Mouse (Mus musculus): ENCODE results near the gene Taar7e. TPM values are rescaled to one million over a fixed set of nuclear protein-coding genes. Genes with fewer than 3 reads are reported as not detected.

Gene Taar7e
- total RNA-seq, 2 experiments from 2014 or later: not detected

Other genes starting within 250 kb of the Taar7e start
- 10 to 100 TPM; 30.5 to 40.2 TPM for gene Slc18b1, start 240.6 kb upstream of the Taar7e start, total RNA-seq (2021)
- 10 to 100 TPM in 1 of 2 experiments, 1 to 10 TPM in 1; 4.2 to 44.2 TPM for gene Vnn3, start 186.2 kb upstream of the Taar7e start, total RNA-seq (2021)
- gene Vnn1, start 142.9 kb upstream of the Taar7e start, total RNA-seq (2021): 10 to 100 TPM; 19.8 to 40.5 TPM
- gene Taar1, start 117.3 kb upstream of the Taar7e start, total RNA-seq (2021): not detected
- gene Taar2, start 99.0 kb upstream of the Taar7e start, total RNA-seq (2021): not detected
- not detected for gene Taar3, start 88.1 kb upstream of the Taar7e start, total RNA-seq (2021)
- gene Taar4, start 77.1 kb upstream of the Taar7e start, total RNA-seq (2021): not detected
- gene Taar5, start 66.9 kb upstream of the Taar7e start, total RNA-seq (2021): not detected
- not detected for gene Taar6, start 52.0 kb upstream of the Taar7e start, total RNA-seq (2021)
- gene Taar7a, start 44.1 kb upstream of the Taar7e start, total RNA-seq (2021): not detected
- gene Taar7b, start 37.7 kb upstream of the Taar7e start, total RNA-seq (2021): not detected
- gene Taar7d, start 10.4 kb upstream of the Taar7e start, total RNA-seq (2021): not detected
- gene Taar7f, start 11.9 kb downstream of the Taar7e start, total RNA-seq (2021): not detected
- not detected for gene Taar8a, start 38.9 kb downstream of the Taar7e start, total RNA-seq (2021)
- not detected for gene Taar8b, start 54.7 kb downstream of the Taar7e start, total RNA-seq (2021)
- not detected for gene Taar8c, start 64.3 kb downstream of the Taar7e start, total RNA-seq (2021)
- not detected for gene Taar9, start 71.9 kb downstream of the Taar7e start, total RNA-seq (2021)
- 100 to 1,000 TPM; 137 to 143 TPM for gene Stx7, start 111.7 kb downstream of the Taar7e start, total RNA-seq (2021)
- gene Moxd1, start 185.9 kb downstream of the Taar7e start, total RNA-seq (2021): under 1 TPM in 1 of 2 experiments, not detected in 1; 0.26 TPM